Mouse (Mus musculus) cerebellum, adult 2 months (tissue): ENCODE measurements around the gene Proz. TPM values are rescaled to one million over a fixed set of nuclear protein-coding genes. Genes with fewer than 3 reads are reported as not detected.

ENCODE experiments used
- DNase-seq, 2 experiments: peaks; one replicate each; pipeline ENCODE4 v3.0.0; 2021
- H3K27ac ChIP-seq: fragments of 200-500 bp; 2 replicates; pipeline ENCODE4 v1.5.1; 2012; ENCODE audit warnings: low read length, control low read depth, inconsistent platforms; ENCODE audit not compliant: insufficient read depth
- H3K27me3 ChIP-seq: fragments of 200-500 bp; 2 replicates; pipeline ENCODE4 v1.6.1; 2012; ENCODE audit warnings: inconsistent platforms, mild to moderate bottlenecking, low read length, moderate library complexity; ENCODE audit not compliant: control insufficient read depth, insufficient read depth
- H3K4me1 ChIP-seq: fragments of 200-500 bp; 2 replicates; pipeline ENCODE4 v1.6.1; 2011; ENCODE audit warnings: low read length; ENCODE audit not compliant: control insufficient read depth, insufficient read depth
- H3K4me3 ChIP-seq: fragments of 200-500 bp; replicated peaks from 2 replicates; pipeline ENCODE3; 2011; ENCODE audit warnings: mild to moderate bottlenecking, low read depth, low read length, control low read depth; ENCODE audit not compliant: insufficient read depth
- CTCF ChIP-seq: fragments of 200-500 bp; IDR thresholded peaks from 2 replicates; pipeline ENCODE4 v1.5.1; 2011; ENCODE audit warnings: low read depth, mild to moderate bottlenecking, control low read depth, low read length, moderate library complexity, borderline replicate concordance; ENCODE audit not compliant: insufficient read depth
- POLR2A ChIP-seq: fragments of 200-500 bp; IDR thresholded peaks from 2 replicates; pipeline ENCODE4 v1.6.1; 2011; ENCODE audit warnings: low read length, control low read depth, borderline replicate concordance; ENCODE audit not compliant: insufficient read depth
- WGBS: fragments of 180-500 bp; shearing (Covaris S2); methylation state at CpG from one replicate; pipeline ENCODE4 v1.1.7; 2018; 5-methylcytosine and 5-hydroxymethylcytosine counted together
- polyA plus RNA-seq: library from polyadenylated mRNA; depleted of rRNA; stranded (reverse); fragments of >200 nt; gene quantifications from 2 replicates; pipeline ENCODE4 v1.2.3, GENCODE M21; 2012; rRNA removed

Proz gene
- 0.03 and 0.07 TPM in 2 replicates for polyA plus RNA-seq

DNA sequence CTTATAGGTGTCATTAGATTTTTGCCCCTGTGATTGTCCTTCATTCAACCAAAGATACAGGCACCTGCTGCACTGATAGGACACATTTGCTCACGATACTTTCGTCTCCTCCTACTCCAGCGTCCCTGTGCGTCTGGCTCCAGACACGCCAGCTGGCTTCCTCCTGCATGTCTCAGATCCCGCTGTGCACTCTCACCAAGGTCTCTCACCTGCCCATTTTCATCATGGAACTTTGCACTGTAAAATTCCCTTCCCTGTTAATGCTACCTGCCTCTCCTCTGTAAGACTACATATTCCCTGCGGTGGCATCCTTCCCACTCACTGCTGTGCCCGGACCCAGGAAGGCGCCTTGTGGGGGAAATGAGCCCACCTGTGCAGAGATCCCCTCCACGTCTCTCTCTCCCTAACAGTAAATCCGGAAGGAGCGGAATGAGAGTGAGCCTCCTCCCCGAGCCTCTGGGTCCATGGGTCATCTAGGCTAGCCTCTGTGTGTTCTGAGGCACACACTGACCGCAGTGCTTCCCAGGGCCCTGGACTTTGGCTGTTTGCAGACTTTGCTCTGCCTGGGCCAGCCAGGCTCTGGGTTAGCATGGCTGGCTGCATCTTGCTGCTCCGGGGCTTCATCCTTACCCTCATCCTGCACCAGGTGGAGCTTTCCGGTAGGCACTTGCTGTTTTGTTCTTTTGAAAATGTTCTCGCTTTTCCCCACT is at the start of gene Proz:
Proz (plus strand) TSS at position 474 of the 710 bp plus-strand sequence.
- H3K27me3 ChIP-seq = no peaks in the 10 kb centered on the region
- DNase-seq = no peak
- H3K4me1 ChIP-seq = no peaks in the 10 kb centered on the region
- H3K4me3 ChIP-seq = no peak within 1 kb of the TSS
- TF ChIP-seq POLR2A = no peak
- WGBS = 61% methylated on average over 17 of the region's 17 CpGs
- no peak within 1 kb of the TSS for H3K27ac ChIP-seq

DNA sequence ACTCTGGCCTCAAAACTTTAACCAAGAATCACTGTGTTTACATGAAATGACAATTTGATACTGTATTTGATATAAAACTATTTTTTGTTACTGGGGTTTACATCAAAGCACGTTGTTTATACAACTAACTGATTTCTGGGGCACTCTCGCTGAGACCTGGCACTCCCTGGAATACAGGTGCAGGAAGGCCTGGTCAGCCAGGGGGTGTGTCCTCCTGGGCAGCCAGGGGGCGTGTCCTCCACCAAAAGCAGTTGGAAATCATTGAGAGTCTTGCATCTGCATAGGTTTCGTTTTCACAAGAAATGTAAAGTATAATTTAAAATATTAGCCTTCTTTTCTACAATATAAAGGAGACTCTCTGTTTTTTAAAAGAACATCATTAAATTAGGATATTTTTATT is 41.2 kb upstream of the Proz start:
- Histone ChIP-seq H3K27me3 (no peaks in the 10 kb centered on the region), H3K4me1 (no peaks in the 10 kb centered on the region), H3K4me3 (no peak overlapping the region), H3K27ac (no peak overlapping the region)
- TF ChIP-seq CTCF = no peak
- TF ChIP-seq POLR2A = no peak
- no peak for DNase-seq
- 50% methylated on average over 4 of the region's 4 CpGs for WGBS

DNA sequence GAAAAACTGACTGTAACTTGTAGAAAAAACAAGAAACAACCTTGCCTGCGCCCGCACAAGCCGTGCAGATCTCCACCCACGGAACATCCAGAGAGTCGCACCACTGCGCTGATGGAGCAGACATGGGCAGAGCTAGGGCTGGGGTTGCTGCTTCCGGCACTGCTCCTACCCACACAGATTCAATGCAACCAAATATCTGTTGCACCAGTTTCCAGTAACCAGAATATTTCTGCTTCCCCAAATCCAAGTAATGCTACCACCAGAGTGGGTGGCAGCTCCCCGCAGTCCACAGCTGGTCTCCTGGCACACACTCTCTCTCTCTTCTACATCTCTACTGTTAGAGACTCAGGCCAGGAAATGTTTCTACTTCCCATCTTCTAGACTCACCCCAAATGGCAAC is 38.9 kb upstream of the Proz start:
- no peak for DNase-seq
- Histone ChIP-seq H3K27me3 (no peaks in the 10 kb centered on the region), H3K4me3 (no peak overlapping the region), H3K4me1 (no peaks in the 10 kb centered on the region), H3K27ac (no peak overlapping the region)
- 87% methylated on average over 8 of the region's 8 CpGs for WGBS
- TF ChIP-seq CTCF (no peak), POLR2A (no peak)

DNA sequence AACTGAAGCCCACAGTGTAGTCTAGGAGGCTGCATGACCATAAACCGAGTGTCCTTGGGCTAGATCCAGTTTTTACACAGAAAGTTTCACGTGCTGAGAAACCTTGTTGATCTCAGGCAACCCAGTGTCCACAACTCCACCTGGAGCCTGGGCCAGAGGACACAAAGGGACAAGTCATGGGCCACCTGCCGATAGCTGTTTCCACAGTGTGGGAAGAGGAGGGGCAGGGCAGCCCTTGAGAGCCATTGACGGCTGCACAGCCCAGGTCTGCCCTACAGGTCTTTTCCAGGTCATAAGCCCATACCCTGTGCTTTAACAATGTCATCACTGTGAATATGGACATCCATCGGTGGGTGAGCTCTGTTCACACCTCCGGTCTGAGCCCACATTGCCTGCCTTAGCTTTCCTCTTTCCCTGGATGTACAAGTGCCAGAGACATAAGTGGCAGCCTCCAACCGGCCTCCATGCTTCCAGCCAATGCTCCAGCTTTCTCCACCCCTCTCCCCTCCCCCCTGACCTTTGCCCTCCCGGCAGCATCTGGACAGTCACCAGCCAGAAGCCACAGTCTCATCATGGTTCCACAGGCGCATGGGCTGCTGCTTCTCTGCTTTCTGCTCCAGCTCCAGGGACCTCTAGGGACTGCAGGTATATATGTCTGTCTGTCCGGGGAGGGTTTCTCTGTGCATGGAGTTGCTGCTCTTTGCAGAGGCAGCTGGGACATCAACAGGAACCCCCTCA is 35.1 kb upstream of the Proz start, which contains the start of gene F7:
F7 (plus strand) TSS at position 548 of the 738 bp plus-strand sequence.
- no peak for TF ChIP-seq CTCF
- no peak for TF ChIP-seq POLR2A
- Histone ChIP-seq H3K27ac (no peak within 1 kb of the TSS), H3K27me3 (no peaks in the 10 kb centered on the region), H3K4me3 (no peak within 1 kb of the TSS), H3K4me1 (peaks cover 12% of the 10 kb centered on the region)
- 55% methylated on average over 10 of the region's 10 CpGs for WGBS
- DNase-seq = no peak

DNA sequence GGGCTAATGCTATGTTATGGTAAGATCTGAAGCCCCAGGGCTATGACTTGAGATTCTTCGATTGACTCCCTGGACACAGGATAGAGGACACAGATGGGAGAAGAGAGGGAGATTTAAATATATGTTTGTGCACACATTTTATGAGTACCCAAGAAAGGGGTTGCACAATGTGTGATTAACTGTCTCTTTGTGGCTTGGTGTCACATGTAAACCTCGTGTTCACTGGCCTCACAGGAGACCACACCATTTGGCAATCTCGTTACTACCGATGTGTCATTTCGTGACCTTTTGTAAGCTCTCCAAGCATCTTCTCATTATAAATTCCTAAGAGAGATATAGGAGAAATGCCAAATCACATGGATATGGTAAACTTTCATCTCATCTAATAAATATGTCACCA is 33.1 kb upstream of the Proz start:
- TF ChIP-seq POLR2A = no peak
- no peak for TF ChIP-seq CTCF

DNA sequence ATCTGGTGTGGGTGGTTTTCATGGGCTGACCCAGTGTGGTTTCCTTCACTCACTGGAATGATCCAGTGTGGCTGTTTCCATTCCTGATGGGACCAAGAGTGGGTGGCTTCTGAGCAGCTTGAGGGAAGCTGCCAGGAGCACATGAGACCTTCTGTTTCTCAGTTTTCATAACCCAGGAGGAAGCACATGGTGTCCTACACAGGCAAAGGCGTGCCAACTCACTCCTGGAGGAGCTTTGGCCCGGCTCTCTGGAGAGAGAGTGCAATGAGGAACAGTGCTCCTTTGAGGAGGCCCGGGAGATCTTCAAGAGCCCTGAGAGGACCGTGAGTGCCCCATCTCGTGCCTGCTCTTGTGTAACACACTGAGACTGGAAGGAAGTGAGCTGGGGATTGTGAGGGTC is 32.2 kb upstream of the Proz start:
- no peak overlapping the region for H3K4me3 ChIP-seq
- TF ChIP-seq POLR2A (no peak), CTCF (no peak)
- no peaks in the 10 kb centered on the region for H3K27me3 ChIP-seq
- DNase-seq = peak; percentile 36 to 55
- no peak overlapping the region for H3K27ac ChIP-seq
- WGBS = 17% methylated on average over 5 of the region's 5 CpGs
- peaks cover 12% of the 10 kb centered on the region for H3K4me1 ChIP-seq

More for the DNA sequence above, 33.1 kb upstream of the Proz start:
- DNase-seq = no peak
- 82% methylated on average over 5 of the region's 5 CpGs for WGBS
- H3K4me3 ChIP-seq = no peak overlapping the region
- peaks cover 12% of the 10 kb centered on the region for H3K4me1 ChIP-seq
- H3K27me3 ChIP-seq = no peaks in the 10 kb centered on the region
- H3K27ac ChIP-seq = no peak overlapping the region

DNA sequence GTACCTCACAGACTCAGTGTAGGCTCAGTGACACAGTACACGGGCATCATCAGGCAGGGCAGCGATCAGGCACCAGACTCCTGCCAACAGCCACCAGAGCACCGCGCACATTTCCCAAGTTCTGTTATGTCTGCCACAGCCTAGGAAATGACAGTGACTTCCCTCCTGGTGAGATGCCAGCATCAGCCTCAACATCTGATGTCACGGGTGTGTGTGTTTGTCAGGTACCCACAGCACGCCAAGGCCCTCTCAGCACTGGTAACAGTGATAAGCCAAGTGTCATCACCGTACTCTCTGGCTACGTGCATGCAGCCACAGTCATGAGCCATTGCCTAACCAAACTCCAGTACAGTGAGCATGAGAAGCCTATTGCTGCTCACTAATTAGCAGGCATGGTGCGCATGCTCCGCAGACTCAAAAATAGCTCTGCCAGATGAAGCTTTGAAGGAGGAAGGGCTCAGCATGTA is 24.3 kb upstream of the Proz start:
- H3K27ac ChIP-seq = no peak overlapping the region
- DNase-seq = no peak
- WGBS = 73% methylated on average over 10 of the region's 10 CpGs
- no peaks in the 10 kb centered on the region for H3K4me1 ChIP-seq
- TF ChIP-seq POLR2A (no peak), CTCF (no peak)
- H3K4me3 ChIP-seq = no peak overlapping the region
- no peaks in the 10 kb centered on the region for H3K27me3 ChIP-seq

DNA sequence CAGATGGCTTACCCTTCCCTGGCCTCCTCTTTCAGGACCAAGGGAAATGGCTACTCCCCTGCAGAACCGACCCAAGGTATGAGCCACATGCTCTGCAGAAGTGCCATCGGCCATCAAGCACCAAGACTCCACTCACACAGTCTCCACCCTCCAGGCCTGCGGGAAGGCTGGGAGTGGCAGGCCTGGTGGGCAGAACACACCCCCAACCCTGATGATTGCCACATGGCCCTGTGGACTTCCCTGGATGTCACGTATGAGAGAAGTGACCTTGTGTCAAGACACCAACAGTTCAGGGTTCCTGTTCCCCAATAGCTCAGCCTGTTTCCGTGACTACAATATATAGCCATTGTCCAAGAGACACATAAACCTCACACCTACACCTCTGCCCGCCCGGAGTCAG is 23.7 kb upstream of the Proz start, which contains the start of gene F10:
F10 (plus strand) TSS at position 294 of the 400 bp plus-strand sequence.
- 81% methylated on average over 7 of the region's 7 CpGs for WGBS
- Histone ChIP-seq H3K27ac (no peak within 1 kb of the TSS), H3K4me1 (no peaks in the 10 kb centered on the region), H3K27me3 (no peaks in the 10 kb centered on the region), H3K4me3 (no peak within 1 kb of the TSS)
- DNase-seq = no peak
- TF ChIP-seq CTCF (no peak), POLR2A (no peak)
